Mouse (Mus musculus) cerebellum, adult 18-20 months (tissue): Measurements from ENCODE around the gene Spdye4c.

Source experiments
- DNase-seq, 2 experiments: peaks; one replicate each; pipeline ENCODE4 v3.0.0; 2021

The Spdye4c gene

GRCm38 (mm10) chr2:128590909-128591308, at the start of gene Spdye4c:
Gene Spdye4c, plus strand, starts transcription at chr2:128591209.
- DNase-seq: no peak

- no peak for DNase-seq
These were observed 47.5 kb upstream of the Spdye4c start for GRCm38 (mm10) chr2:128543495-128543894.

GRCm38 (mm10) chr2:128544421-128545137, 46.4 kb upstream of the Spdye4c start:
- DNase-seq: no peak

DNA sequence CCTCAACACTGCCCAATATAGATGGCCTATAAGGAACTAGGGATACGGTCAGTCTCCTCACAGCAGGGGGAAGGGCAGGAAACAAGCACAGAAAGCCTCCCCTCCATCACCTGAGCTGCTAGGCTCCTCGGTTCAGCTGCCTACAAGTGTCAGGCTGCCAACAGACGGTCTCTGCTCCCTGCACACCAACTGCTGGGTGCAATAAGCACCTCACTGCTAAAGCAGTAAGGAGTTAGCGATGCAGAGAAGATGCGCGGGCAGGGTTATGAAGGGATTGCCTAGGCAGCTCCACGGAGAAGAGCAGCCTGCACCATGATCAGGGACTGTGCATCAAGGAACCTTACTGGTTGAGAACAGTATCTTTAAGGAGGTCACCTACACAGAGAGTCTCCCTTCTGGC, 45.6 kb upstream of the Spdye4c start:
- DNase-seq: no peak

DNA sequence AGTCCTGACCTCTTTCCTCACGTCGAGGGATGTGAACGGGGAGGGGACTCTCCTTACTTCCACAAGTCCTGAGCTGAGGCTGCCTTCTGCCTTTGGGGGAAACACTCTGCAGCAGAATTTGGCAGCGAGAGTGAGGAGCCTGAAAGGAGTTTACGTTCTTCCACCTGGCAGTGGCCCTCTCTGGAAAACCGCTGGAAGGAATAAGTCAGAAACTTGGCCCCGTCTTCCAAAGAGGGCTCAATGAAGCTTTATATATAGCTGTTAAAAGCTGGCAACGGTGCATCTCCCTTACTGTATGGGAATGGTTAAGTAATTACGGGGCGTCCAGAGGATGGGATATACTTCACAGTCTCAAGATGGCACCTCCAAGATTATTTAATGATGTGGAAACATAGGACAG, 43.9 kb upstream of the Spdye4c start:
- DNase-seq: no peak

- DNase-seq: no peak
These were observed 42.7 kb upstream of the Spdye4c start for GRCm38 (mm10) chr2:128548262-128548661.

DNA sequence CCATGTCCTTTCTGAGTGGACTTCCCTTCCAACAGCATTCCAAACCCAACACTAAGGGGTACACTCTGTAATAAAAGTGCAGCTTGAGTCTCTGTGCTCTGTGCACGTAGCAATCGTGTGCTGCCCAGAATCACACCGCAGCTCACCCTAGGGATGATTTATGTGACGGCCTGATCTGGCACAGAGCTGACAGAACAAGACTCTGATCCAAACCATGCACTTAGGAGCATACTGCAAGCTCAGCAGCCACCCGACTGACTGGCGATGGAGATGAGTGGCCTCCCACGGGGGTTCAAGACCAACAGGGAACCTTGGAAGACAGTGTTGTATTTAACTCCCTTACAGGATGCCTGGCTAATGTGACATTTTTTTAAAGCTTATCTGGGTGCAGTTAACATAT, 41.4 kb upstream of the Spdye4c start:
- no peak for DNase-seq

DNA sequence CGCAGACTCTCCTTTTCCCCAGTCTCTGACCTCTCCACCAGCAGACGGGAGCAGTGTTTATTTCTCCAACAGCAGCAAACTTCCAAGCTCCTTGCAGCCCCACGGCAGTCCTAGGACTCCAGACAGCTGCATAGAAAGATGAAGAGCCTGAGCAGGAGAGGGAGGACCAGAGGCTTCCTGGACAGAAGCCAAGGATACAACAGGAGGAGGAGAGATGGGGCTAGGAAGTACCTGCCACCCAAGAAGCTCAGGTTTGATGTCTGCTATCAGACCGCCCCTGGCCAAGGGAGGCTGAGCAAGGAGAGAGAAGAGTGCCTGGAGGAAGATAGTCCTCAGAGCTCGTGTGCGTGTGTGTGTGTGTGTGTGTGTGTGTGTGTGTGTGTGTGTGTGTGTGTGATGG, 41.0 kb upstream of the Spdye4c start:
- no peak for DNase-seq

DNA sequence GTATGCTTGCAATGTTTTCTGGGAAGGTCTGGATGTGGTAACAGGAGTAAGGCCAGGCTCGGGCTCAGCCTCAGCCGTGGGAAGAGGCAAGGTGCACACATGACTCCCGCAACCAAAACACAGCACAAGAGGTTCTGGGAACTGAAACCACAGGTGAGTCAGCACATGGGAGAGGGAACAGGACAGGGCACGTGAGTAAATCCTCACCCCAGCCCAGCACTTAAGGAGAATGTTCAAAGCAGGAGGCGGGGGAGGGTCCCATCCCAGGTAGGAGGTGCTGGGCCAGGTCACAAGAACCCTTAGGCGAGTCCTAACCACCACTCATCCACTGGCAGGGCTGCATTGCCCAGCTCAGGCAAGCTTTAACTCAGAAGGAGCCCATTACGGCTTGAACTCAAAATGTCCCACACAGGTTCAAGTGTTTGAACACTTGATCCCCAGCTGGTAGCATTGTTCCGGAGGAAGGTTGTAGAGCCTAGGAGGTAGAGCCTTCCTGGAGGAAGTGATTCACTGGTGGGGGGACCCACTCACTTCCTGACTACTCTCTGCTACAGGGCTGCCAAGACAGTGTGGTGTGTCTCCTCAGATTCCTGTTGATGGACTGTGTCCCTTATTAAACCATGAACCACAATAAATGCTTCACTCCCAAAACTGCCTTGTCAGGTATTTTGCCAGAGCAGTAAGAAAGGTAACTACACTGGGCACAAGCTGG, 38.8 kb upstream of the Spdye4c start:
- no peak for DNase-seq

GRCm38 (mm10) chr2:128552798-128553720, 38.0 kb upstream of the Spdye4c start:
- DNase-seq: no peak

DNA sequence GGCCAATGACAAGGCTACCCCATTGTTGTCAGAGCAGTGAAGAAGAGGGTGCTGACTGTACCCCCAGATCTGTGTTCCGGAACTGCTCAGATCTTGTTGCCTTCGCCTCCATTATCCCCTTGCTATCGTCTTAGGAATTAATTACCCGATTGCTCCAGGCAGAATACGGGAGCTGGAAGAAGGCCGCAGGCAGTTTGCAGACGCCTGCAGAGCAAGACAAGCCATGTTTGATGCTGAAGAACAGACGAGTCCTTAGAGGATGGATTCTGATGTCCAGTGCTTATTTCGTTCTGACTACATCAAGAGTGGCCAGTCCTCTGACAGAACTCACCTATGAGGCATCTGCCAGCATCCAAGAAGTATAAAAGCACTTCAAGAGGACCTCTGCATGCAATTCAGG, 35.9 kb upstream of the Spdye4c start:
- DNase-seq: no peak

- DNase-seq: no peak
These were observed 26.8 kb upstream of the Spdye4c start for GRCm38 (mm10) chr2:128564195-128564594.

DNA sequence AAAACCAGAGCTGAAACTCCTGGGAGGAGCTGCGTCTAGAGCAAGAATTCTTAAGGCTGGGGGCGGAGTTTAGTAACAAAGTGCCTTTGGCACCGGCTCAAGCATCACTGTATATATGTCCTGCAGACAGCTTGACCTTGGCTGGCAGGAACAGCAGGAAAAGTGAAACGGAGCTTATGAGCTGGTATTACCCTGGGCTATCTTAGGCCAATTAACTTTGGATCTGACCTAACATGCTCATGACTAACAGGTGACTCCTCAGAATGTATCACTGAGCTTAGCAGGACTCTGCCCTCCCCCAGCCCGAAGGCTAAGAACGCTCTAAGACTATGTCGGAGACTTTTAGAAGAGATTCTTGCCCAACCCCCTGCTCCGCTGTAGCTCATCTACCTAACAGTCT, 25.1 kb upstream of the Spdye4c start:
- DNase-seq: no peak

GRCm38 (mm10) chr2:128566304-128567147, 24.5 kb upstream of the Spdye4c start:
- peak; percentile 16 to 19 for DNase-seq

GRCm38 (mm10) chr2:128568018-128568417, 23.0 kb upstream of the Spdye4c start:
- no peak for DNase-seq

GRCm38 (mm10) chr2:128568490-128568889, 22.5 kb upstream of the Spdye4c start:
- DNase-seq: no peak

GRCm38 (mm10) chr2:128571001-128571400, 20.0 kb upstream of the Spdye4c start:
- DNase-seq: no peak

GRCm38 (mm10) chr2:128572726-128573624, 18.0 kb upstream of the Spdye4c start:
- peak; percentile 82 to 85 for DNase-seq

- no peak for DNase-seq
These were observed 8.1 kb upstream of the Spdye4c start for GRCm38 (mm10) chr2:128582881-128583280.

DNA sequence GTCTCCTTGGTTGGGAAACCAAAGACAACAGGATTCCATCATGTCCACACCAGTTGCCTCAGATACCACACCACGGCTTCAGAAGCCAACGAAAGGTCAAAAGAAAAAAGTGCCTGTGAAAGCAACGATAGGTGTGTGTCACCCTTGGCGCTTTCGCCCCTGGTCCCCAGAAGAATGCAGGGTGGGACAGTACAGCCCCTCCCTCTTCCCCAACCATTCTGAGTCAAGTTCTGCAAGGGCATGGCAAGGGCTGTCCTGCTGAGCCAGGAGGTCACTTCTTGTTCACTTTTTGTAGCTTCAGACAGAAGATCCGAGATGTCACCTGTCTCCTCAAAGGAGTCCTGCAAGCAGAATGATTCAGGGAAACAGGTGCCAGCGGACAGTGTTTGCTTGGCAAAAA, 1.3 kb downstream of the Spdye4c start:
- DNase-seq: no peak

GRCm38 (mm10) chr2:128601534-128601933, 10.5 kb downstream of the Spdye4c start:
- no peak for DNase-seq
